Mouse (Mus musculus): ENCODE results near the gene Zfp750. TPM values are rescaled to one million over a fixed set of nuclear protein-coding genes. Genes with fewer than 3 reads are reported as not detected.
A peak's percentile ranks its signal among the peaks of the same experiment; 100 is the strongest.

Zfp750 gene
- polyA plus RNA-seq, 1 experiment, result 0.11 TPM

- Histone ChIP-seq H3K36me3 (ENCODE audit: control insufficient read depth, insufficient read depth) (peaks cover 16% of the 10 kb centered on the region), H3K79me3 (ENCODE audit: low read depth) (peaks cover 2% of the 10 kb centered on the region), H3ac (ENCODE audit: control insufficient read depth, insufficient read length, low read depth) (no peak overlapping the region), H3K27me3 (ENCODE audit: control insufficient read depth, insufficient read depth, insufficient read length) (no peaks in the 10 kb centered on the region), H3K79me2 (ENCODE audit: control insufficient read depth, insufficient read depth) (no peaks in the 10 kb centered on the region), H3K4me3 (ENCODE audit: insufficient read depth, poor library complexity, severe bottlenecking) (no peak overlapping the region)
- TF ChIP-seq FOSL1 (IDR thresholded peaks at IDR 0.05; ENCODE audit: insufficient read depth, low read length, poor library complexity, severe bottlenecking) (no peak), MAX (IDR thresholded peaks at IDR 0.05) (no peak), MYOD1 (IDR thresholded peaks at IDR 0.05; ENCODE audit: control insufficient read depth, insufficient read length, low read depth) (no peak), USF1 (IDR thresholded peaks at IDR 0.05; ENCODE audit: low read depth) (no peak), MYOG (IDR thresholded peaks at IDR 0.05; ENCODE audit: control insufficient read depth, extremely low read depth, insufficient read length) (no peak), CEBPB (IDR thresholded peaks at IDR 0.05; ENCODE audit: low read depth) (no peak), CTCF (IDR thresholded peaks at IDR 0.05; ENCODE audit: control insufficient read depth, insufficient read depth, insufficient read length) (no peak)
Measured at GRCm38 (mm10) chr11:121545398-121546034, 26.4 kb upstream of the Zfp750 start.

GRCm38 (mm10) chr11:121544755-121545397 is 25.7 kb upstream of the Zfp750 start:
- peaks cover 11% of the 10 kb centered on the region for H3K36me3 ChIP-seq (ENCODE audit: control insufficient read depth, insufficient read depth)
- no peaks in the 10 kb centered on the region for H3K79me2 ChIP-seq (ENCODE audit: control insufficient read depth, insufficient read depth)
- no peak overlapping the region for H3K4me3 ChIP-seq (ENCODE audit: insufficient read depth, poor library complexity, severe bottlenecking)
- H3K79me3 ChIP-seq (ENCODE audit: low read depth), result peaks cover 2% of the 10 kb centered on the region
- H3ac ChIP-seq (ENCODE audit: control insufficient read depth, insufficient read length, low read depth), result peak overlapping the region; percentile 18
- TF ChIP-seq MAX (IDR thresholded peaks at IDR 0.05), result no peak
- TF ChIP-seq MYOD1 (IDR thresholded peaks at IDR 0.05; ENCODE audit: control insufficient read depth, insufficient read length, low read depth), result no peak
- TF ChIP-seq MYOG (IDR thresholded peaks at IDR 0.05; ENCODE audit: control insufficient read depth, extremely low read depth, insufficient read length), result no peak
- TF ChIP-seq CTCF (IDR thresholded peaks at IDR 0.05; ENCODE audit: control insufficient read depth, insufficient read depth, insufficient read length), result no peak
- no peak for TF ChIP-seq USF1 (IDR thresholded peaks at IDR 0.05; ENCODE audit: low read depth)
- no peak for TF ChIP-seq FOSL1 (IDR thresholded peaks at IDR 0.05; ENCODE audit: insufficient read depth, low read length, poor library complexity, severe bottlenecking)
- no peak for TF ChIP-seq CEBPB (IDR thresholded peaks at IDR 0.05; ENCODE audit: low read depth)
- no peaks in the 10 kb centered on the region for H3K27me3 ChIP-seq (ENCODE audit: control insufficient read depth, insufficient read depth, insufficient read length)

GRCm38 (mm10) chr11:121543922-121544321 is 24.8 kb upstream of the Zfp750 start:
- peaks cover 11% of the 10 kb centered on the region for H3K36me3 ChIP-seq (ENCODE audit: control insufficient read depth, insufficient read depth)
- no peaks in the 10 kb centered on the region for H3K27me3 ChIP-seq (ENCODE audit: control insufficient read depth, insufficient read depth, insufficient read length)
- H3K79me3 ChIP-seq (ENCODE audit: low read depth), result peaks cover 2% of the 10 kb centered on the region
- TF ChIP-seq CEBPB (IDR thresholded peaks at IDR 0.05; ENCODE audit: low read depth), result no peak
- TF ChIP-seq MYOG (IDR thresholded peaks at IDR 0.05; ENCODE audit: control insufficient read depth, extremely low read depth, insufficient read length), result no peak
- no peak for TF ChIP-seq MYOD1 (IDR thresholded peaks at IDR 0.05; ENCODE audit: control insufficient read depth, insufficient read length, low read depth)
- TF ChIP-seq USF1 (IDR thresholded peaks at IDR 0.05; ENCODE audit: low read depth), result no peak
- TF ChIP-seq CTCF (IDR thresholded peaks at IDR 0.05; ENCODE audit: control insufficient read depth, insufficient read depth, insufficient read length), result no peak
- TF ChIP-seq MAX (IDR thresholded peaks at IDR 0.05), result no peak
- no peak overlapping the region for H3K4me3 ChIP-seq (ENCODE audit: insufficient read depth, poor library complexity, severe bottlenecking)
- H3K79me2 ChIP-seq (ENCODE audit: control insufficient read depth, insufficient read depth), result no peaks in the 10 kb centered on the region
- no peak overlapping the region for H3ac ChIP-seq (ENCODE audit: control insufficient read depth, insufficient read length, low read depth)

GRCm38 (mm10) chr11:121543287-121543856 is 24.2 kb upstream of the Zfp750 start:
- Histone ChIP-seq H3K27me3 (ENCODE audit: control insufficient read depth, insufficient read depth, insufficient read length) (no peaks in the 10 kb centered on the region), H3K79me3 (ENCODE audit: low read depth) (peaks cover 2% of the 10 kb centered on the region), H3K4me3 (ENCODE audit: insufficient read depth, poor library complexity, severe bottlenecking) (no peak overlapping the region), H3K79me2 (ENCODE audit: control insufficient read depth, insufficient read depth) (no peaks in the 10 kb centered on the region), H3K36me3 (ENCODE audit: control insufficient read depth, insufficient read depth) (peaks cover 11% of the 10 kb centered on the region), H3ac (ENCODE audit: control insufficient read depth, insufficient read length, low read depth) (no peak overlapping the region)
- TF ChIP-seq FOSL1 (IDR thresholded peaks at IDR 0.05; ENCODE audit: insufficient read depth, low read length, poor library complexity, severe bottlenecking) (no peak), MYOD1 (IDR thresholded peaks at IDR 0.05; ENCODE audit: control insufficient read depth, insufficient read length, low read depth) (no peak), CEBPB (IDR thresholded peaks at IDR 0.05; ENCODE audit: low read depth) (no peak), MAX (IDR thresholded peaks at IDR 0.05) (no peak)

GRCm38 (mm10) chr11:121542471-121542870 is 23.3 kb upstream of the Zfp750 start:
- Histone ChIP-seq H3K79me3 (ENCODE audit: low read depth) (peaks cover 2% of the 10 kb centered on the region), H3K4me3 (ENCODE audit: insufficient read depth, poor library complexity, severe bottlenecking) (no peak overlapping the region), H3ac (ENCODE audit: control insufficient read depth, insufficient read length, low read depth) (no peak overlapping the region), H3K79me2 (ENCODE audit: control insufficient read depth, insufficient read depth) (no peaks in the 10 kb centered on the region), H3K36me3 (ENCODE audit: control insufficient read depth, insufficient read depth) (peaks cover 11% of the 10 kb centered on the region), H3K27me3 (ENCODE audit: control insufficient read depth, insufficient read depth, insufficient read length) (no peaks in the 10 kb centered on the region)
- TF ChIP-seq MYOG (IDR thresholded peaks at IDR 0.05; ENCODE audit: control insufficient read depth, extremely low read depth, insufficient read length) (no peak), MYOD1 (IDR thresholded peaks at IDR 0.05; ENCODE audit: control insufficient read depth, insufficient read length, low read depth) (no peak), MAX (IDR thresholded peaks at IDR 0.05) (no peak), CTCF (IDR thresholded peaks at IDR 0.05; ENCODE audit: control insufficient read depth, insufficient read depth, insufficient read length) (no peak), USF1 (IDR thresholded peaks at IDR 0.05; ENCODE audit: low read depth) (no peak), FOSL1 (IDR thresholded peaks at IDR 0.05; ENCODE audit: insufficient read depth, low read length, poor library complexity, severe bottlenecking) (no peak), CEBPB (IDR thresholded peaks at IDR 0.05; ENCODE audit: low read depth) (no peak)
